ENCODE assay signal across 23 mouse cellular contexts in the genomic region with DNA sequence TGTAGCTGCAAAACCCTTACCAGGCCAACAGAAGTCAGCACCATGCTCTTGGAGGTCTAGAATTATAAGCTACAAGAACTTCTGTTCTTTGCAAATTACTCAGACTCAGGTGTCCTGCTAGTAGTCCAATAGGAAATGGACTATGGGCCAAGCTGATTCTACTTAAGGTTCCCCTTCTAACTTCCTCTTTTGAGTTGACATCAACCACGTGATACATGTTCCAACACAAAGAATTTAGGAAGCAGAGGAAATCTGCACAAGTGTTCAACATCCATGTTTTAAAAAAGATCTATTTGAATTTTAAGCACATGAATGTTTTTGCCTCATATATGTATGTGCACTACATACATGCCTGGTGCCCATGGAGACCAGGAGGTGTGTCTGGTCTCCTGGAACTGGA.
A peak's percentile ranks its signal among the peaks of the same experiment; 100 is the strongest.
DNase-seq lines count a peak whose midpoint lies in the region; ATAC-seq and TF ChIP-seq lines count a peak whose summit lies in the region.
"Had no signal": no experiment of that assay in that cellular context is flagged by ENCODE, and none has a peak within 500 bp of the region (broad histone marks: within the 10 kb centered on the region; RNA-seq: fewer than 3 reads in every experiment).

No protein-coding gene starts in this region.

- no peak overlapping the region for H3K4me3 ChIP-seq in MEL (ENCODE audit: control insufficient read depth in 1 of 2, insufficient read depth in 1 of 2, low read depth in 2 of 2, low read length in 2 of 2)
- H3K4me3 ChIP-seq: layer of hippocampus, adult 2 months; limb, embryonic 15.5 days; megakaryocyte, embryonic 14.5 days; myocyte had no signal

- H3K36me3 ChIP-seq in MEL (ENCODE audit: control insufficient read depth in 1 of 2, insufficient read depth in 2 of 2, low read length in 2 of 2), result peaks cover 0 to 8% of the 10 kb centered on the region in 2 experiments; a peak in 2 of 4 replicates
- no peaks in the 10 kb centered on the region for H3K36me3 ChIP-seq in splenic B cell, adult 2 months (ENCODE audit: control insufficient read depth, insufficient read depth, low read length, poor library complexity, severe bottlenecking)
- H3K36me3 ChIP-seq: limb, embryonic 15.5 days had no signal

- H3K4me1 ChIP-seq in MEL (ENCODE audit: control insufficient read depth in 1 of 2, insufficient read depth in 2 of 2, low read length in 2 of 2), result peaks cover 0 to 7% of the 10 kb centered on the region in 2 experiments; a peak in 1 of 4 replicates
- H3K4me1 ChIP-seq: limb, embryonic 15.5 days had no signal

- no peaks in the 10 kb centered on the region for H3K79me2 ChIP-seq in MEL (ENCODE audit: control insufficient read depth, insufficient read depth, low read length, poor library complexity)

- no peak overlapping the region for H3K27ac ChIP-seq in MEL (ENCODE audit: control insufficient read depth, low read depth, low read length)
- H3K27ac ChIP-seq: stomach, postnatal 0 days had no signal

- DNase-seq in lung, postnatal 25 days (ENCODE audit: low spot score), result peak; percentile 32
- no peak for DNase-seq in lung, postnatal 10 days
- peak; percentile 77 for DNase-seq in MEL (ENCODE audit: low read depth, low spot score)
- DNase-seq in splenic B cell, adult 2 months (ENCODE audit: low read depth, low spot score), result peak; percentile 55
- DNase-seq in thymus, adult 18-20 months, result no peak
- no peak for DNase-seq in cerebellum, postnatal 4 days (ENCODE audit: low spot score in 2 of 2)
- DNase-seq: adrenal gland, postnatal 36 days; cerebellum, adult 8-10 months; gastrocnemius, postnatal 36 days; heart, postnatal 4 days; kidney, postnatal 10 days; liver, postnatal 0 days; midbrain, embryonic 14.5 days; right cerebral cortex, postnatal 25 days had no signal

- no peaks in the 10 kb centered on the region for H3K27me3 ChIP-seq in MEL (ENCODE audit: control insufficient read depth in 1 of 2, insufficient read depth in 2 of 2, low read length in 2 of 2)
- no peaks in the 10 kb centered on the region; the same call in 1 of the 2 replicates for H3K27me3 ChIP-seq in splenic B cell, adult 2 months (ENCODE audit: control insufficient read depth, insufficient read depth, low read length, poor library complexity, severe bottlenecking)
- H3K27me3 ChIP-seq: limb, embryonic 15.5 days; megakaryocyte, embryonic 14.5 days had no signal

- no peak for TF ChIP-seq CTCF in MEL (IDR thresholded peaks at IDR 0.05 in 2 of 3, conservative IDR thresholded peaks at IDR 0.05 in 1 of 3; ENCODE audit: control insufficient read depth in 1 of 3, insufficient read depth in 1 of 3, low read depth in 2 of 3, low read length in 3 of 3, poor library complexity in 1 of 3, severe bottlenecking in 1 of 3)

- TF ChIP-seq EP300 in MEL (IDR thresholded peaks at IDR 0.05; ENCODE audit: low read depth in 1 of 2, low read length in 2 of 2), result peak in 1 of 2 experiments; percentile 35; a peak in 1 of 4 replicates

- H3K9me3 ChIP-seq in MEL (replicated peaks; ENCODE audit: insufficient read depth, low read length), result no peaks in the 10 kb centered on the region
- H3K9me3 ChIP-seq: limb, embryonic 15.5 days; megakaryocyte, embryonic 14.5 days had no signal

- H3K9ac ChIP-seq in MEL (ENCODE audit: control insufficient read depth, low read depth, low read length, poor library complexity, severe bottlenecking), result no peak overlapping the region
- H3K9ac ChIP-seq: limb, embryonic 15.5 days; liver, postnatal 0 days had no signal

- ATAC-seq in granulocyte monocyte progenitor cell, adult 5-6 weeks (replicated peaks; ENCODE audit: poor library complexity, severe bottlenecking), result peak; percentile 78
- ATAC-seq: forebrain, embryonic 14.5 days; hindbrain, embryonic 16.5 days; intestine, postnatal 0 days; liver, postnatal 0 days had no signal

- TF ChIP-seq RAD21 in MEL (IDR thresholded peaks at IDR 0.05; ENCODE audit: low read depth, low read length), result no peak

- TF ChIP-seq POLR2A in MEL (IDR thresholded peaks at IDR 0.05; ENCODE audit: control insufficient read depth in 1 of 2, insufficient read depth in 1 of 2, low read depth in 1 of 2, low read length in 2 of 2, poor library complexity in 1 of 2), result no peak

TF ChIP-seq in MEL, 35 proteins besides CTCF, POLR2A, EP300 and RAD21:
- TF ChIP-seq ZNF384 (IDR thresholded peaks at IDR 0.05; ENCODE audit: low read depth, low read length), result no peak
- TF ChIP-seq USF2 (IDR thresholded peaks at IDR 0.05; ENCODE audit: borderline replicate concordance in 1 of 2, insufficient read depth in 1 of 2, low read depth in 1 of 2, low read length in 2 of 2), result peak in 1 of 2 experiments; percentile 47; a peak in 1 of 4 replicates
- no peak for TF ChIP-seq BHLHE40 (IDR thresholded peaks at IDR 0.05; ENCODE audit: borderline replicate concordance, low read depth, low read length)
- TF ChIP-seq TCF12 (IDR thresholded peaks at IDR 0.05; ENCODE audit: low read depth, low read length), result no peak
- no peak for TF ChIP-seq ZKSCAN1 (IDR thresholded peaks at IDR 0.05; ENCODE audit: low read depth, low read length)
- TF ChIP-seq SIN3A (IDR thresholded peaks at IDR 0.05; ENCODE audit: low read length), result no peak
- TF ChIP-seq MAZ (IDR thresholded peaks at IDR 0.05; ENCODE audit: low read depth, low read length), result no peak
- TF ChIP-seq POLR2AphosphoS2 (IDR thresholded peaks at IDR 0.05; ENCODE audit: low read length), result no peak
- TF ChIP-seq NRF1 (IDR thresholded peaks at IDR 0.05; ENCODE audit: insufficient read depth, low read depth, low read length, poor library complexity, severe bottlenecking), result no peak
- TF ChIP-seq JUND (IDR thresholded peaks at IDR 0.05; ENCODE audit: low read depth, low read length), result no peak
- peak; percentile 89 for TF ChIP-seq USF1 (IDR thresholded peaks at IDR 0.05; ENCODE audit: low read depth, low read length)
- no peak for TF ChIP-seq CHD1 (IDR thresholded peaks at IDR 0.05; ENCODE audit: low read depth, low read length)
- no peak for TF ChIP-seq E2F4 (IDR thresholded peaks at IDR 0.05; ENCODE audit: borderline replicate concordance, low read depth, low read length)
- TF ChIP-seq GABPA (IDR thresholded peaks at IDR 0.05; ENCODE audit: low read depth, low read length), result no peak
- TF ChIP-seq ELF1 (IDR thresholded peaks at IDR 0.05; ENCODE audit: low read depth, low read length), result no peak
- TF ChIP-seq POLR2AphosphoS5 (IDR thresholded peaks at IDR 0.05; ENCODE audit: borderline replicate concordance, low read depth, low read length), result no peak
- TF ChIP-seq RCOR1 (IDR thresholded peaks at IDR 0.05; ENCODE audit: low read depth, low read length), result no peak
- peak; percentile 77 for TF ChIP-seq MAX (IDR thresholded peaks at IDR 0.05; ENCODE audit: low read length)
- no peak for TF ChIP-seq MAFK (IDR thresholded peaks at IDR 0.05; ENCODE audit: borderline replicate concordance, low read depth, low read length)
- TF ChIP-seq SMC3 (IDR thresholded peaks at IDR 0.05; ENCODE audit: low read depth, low read length), result no peak
- TF ChIP-seq GATA1 (IDR thresholded peaks at IDR 0.05; ENCODE audit: low read depth, low read length), result no peak
- no peak for TF ChIP-seq ZC3H11A (IDR thresholded peaks at IDR 0.05; ENCODE audit: low read depth, low read length)
- TF ChIP-seq MXI1 (IDR thresholded peaks at IDR 0.05; ENCODE audit: low read depth, low read length), result 0 out of 2 replicates have a peak, but pooled peaks have one; percentile 41
- no peak for TF ChIP-seq KAT2A (conservative IDR thresholded peaks at IDR 0.05; ENCODE audit: low read depth, low read length)
- TF ChIP-seq CHD2 (IDR thresholded peaks at IDR 0.05; ENCODE audit: low read length), result no peak
- TF ChIP-seq UBTF (IDR thresholded peaks at IDR 0.05; ENCODE audit: borderline replicate concordance, insufficient read depth, low read depth, low read length), result no peak
TF ChIP-seq in MEL: peak in this region for 4.

Comparison
In these comparisons a context has a peak if more than half of its experiments do, and no peak if none do; other contexts are left out.
1. DNase-seq: peak in lung, postnatal 25 days (single experiment), MEL (single experiment) and splenic B cell, adult 2 months (single experiment); none in lung, postnatal 10 days (single experiment), thymus, adult 18-20 months (0 of 2) and cerebellum, postnatal 4 days (0 of 2).